33 mouse cellular contexts compared by ENCODE assay signal in genomic region chr3:60128282-60128681, GRCm38 (mm10). TPM values are rescaled to one million over a fixed set of nuclear protein-coding genes. Genes with fewer than 3 reads are reported as not detected.
"Had no signal": no experiment of that assay in that cellular context is flagged by ENCODE, and none has a peak within 500 bp of the region (broad histone marks: within the 10 kb centered on the region; RNA-seq: fewer than 3 reads in every experiment).

No protein-coding gene starts in this region.

- H3K36me3 ChIP-seq: embryonic facial prominence, embryonic 10.5 days; embryonic facial prominence, embryonic 12.5 days; embryonic facial prominence, embryonic 13.5 days; embryonic facial prominence, embryonic 15.5 days; forebrain, embryonic 10.5 days; forebrain, embryonic 12.5 days; forebrain, embryonic 15.5 days; heart, embryonic 10.5 days had no signal

- DNase-seq: cerebellum, adult 9-11 months; cerebellum, postnatal 10 days; cerebellum, postnatal 14 days; cerebellum, postnatal 25 days; cerebellum, postnatal 36 days; embryo, embryonic 11 days; forebrain, postnatal 0 days; gastrocnemius, adult 2 months; gastrocnemius, postnatal 10 days; gastrocnemius, postnatal 14 days; gastrocnemius, postnatal 25 days; gastrocnemius, postnatal 36 days; heart, adult 11 months; heart, adult 18-20 months; heart, adult 2 months had no signal

- H3K4me2 ChIP-seq: embryonic facial prominence, embryonic 12.5 days; embryonic facial prominence, embryonic 13.5 days; embryonic facial prominence, embryonic 15.5 days; forebrain, embryonic 12.5 days; forebrain, embryonic 13.5 days; forebrain, embryonic 15.5 days had no signal

- H3K9ac ChIP-seq: embryonic facial prominence, embryonic 12.5 days; embryonic facial prominence, embryonic 13.5 days; embryonic facial prominence, embryonic 15.5 days; forebrain, embryonic 12.5 days; forebrain, embryonic 13.5 days; forebrain, embryonic 15.5 days; forebrain, postnatal 0 days had no signal

- H3K9me3 ChIP-seq: embryonic facial prominence, embryonic 10.5 days; embryonic facial prominence, embryonic 12.5 days; embryonic facial prominence, embryonic 13.5 days; embryonic facial prominence, embryonic 15.5 days; forebrain, embryonic 10.5 days; forebrain, embryonic 12.5 days; forebrain, embryonic 13.5 days; forebrain, embryonic 15.5 days; heart, embryonic 10.5 days had no signal

- H3K4me3 ChIP-seq: embryonic facial prominence, embryonic 10.5 days; embryonic facial prominence, embryonic 12.5 days; embryonic facial prominence, embryonic 13.5 days; embryonic facial prominence, embryonic 15.5 days; erythroblast, embryonic 14.5 days; forebrain, embryonic 10.5 days; forebrain, embryonic 12.5 days; forebrain, embryonic 13.5 days; forebrain, embryonic 15.5 days; gastrocnemius, adult 2 months; heart, adult 2 months; heart, embryonic 10.5 days had no signal

- ATAC-seq: forebrain, embryonic 13.5 days; forebrain, embryonic 14.5 days; forebrain, embryonic 15.5 days; forebrain, embryonic 16.5 days; forebrain, postnatal 0 days had no signal

- H3K27me3 ChIP-seq: embryonic facial prominence, embryonic 12.5 days; embryonic facial prominence, embryonic 13.5 days; embryonic facial prominence, embryonic 15.5 days; forebrain, embryonic 12.5 days; forebrain, embryonic 13.5 days; forebrain, embryonic 15.5 days had no signal

- H3K27ac ChIP-seq: embryonic facial prominence, embryonic 10.5 days; embryonic facial prominence, embryonic 12.5 days; embryonic facial prominence, embryonic 13.5 days; embryonic facial prominence, embryonic 15.5 days; forebrain, embryonic 10.5 days; forebrain, embryonic 12.5 days; forebrain, embryonic 13.5 days; forebrain, embryonic 15.5 days; gastrocnemius, adult 2 months; heart, adult 2 months; heart, embryonic 10.5 days had no signal

RNA-seq across cellular contexts. Expression of gene Sucnr1, which starts 46.6 kb away (rescaled TPM):
- total RNA-seq: common myeloid progenitor, adult 5-6 weeks; forebrain, postnatal 0 days; gastrocnemius, adult 2 months; gastrocnemius, postnatal 36 days; granulocyte monocyte progenitor cell, adult 5-6 weeks; heart, adult 2 months; heart, adult 8-10 months had no signal
- polyA plus RNA-seq: embryonic facial prominence, embryonic 10.5 days; embryonic facial prominence, embryonic 11.5 days; embryonic facial prominence, embryonic 12.5 days; erythroblast, embryonic 14.5 days; forebrain, embryonic 10.5 days; forebrain, embryonic 11.5 days; forebrain, embryonic 12.5 days; forebrain, embryonic 13.5 days; forebrain, embryonic 14.5 days; forebrain, embryonic 15.5 days; forebrain, embryonic 16.5 days; forebrain, postnatal 0 days; frontal cortex, adult 2 months; heart, embryonic 10.5 days had no signal
